Mouse (Mus musculus) kidney, adult 9 months (tissue): ENCODE data around the gene Zfp335.

Source experiments
- DNase-seq: peaks from one replicate; pipeline ENCODE4 v3.0.0; 2022

The Zfp335 gene

DNA sequence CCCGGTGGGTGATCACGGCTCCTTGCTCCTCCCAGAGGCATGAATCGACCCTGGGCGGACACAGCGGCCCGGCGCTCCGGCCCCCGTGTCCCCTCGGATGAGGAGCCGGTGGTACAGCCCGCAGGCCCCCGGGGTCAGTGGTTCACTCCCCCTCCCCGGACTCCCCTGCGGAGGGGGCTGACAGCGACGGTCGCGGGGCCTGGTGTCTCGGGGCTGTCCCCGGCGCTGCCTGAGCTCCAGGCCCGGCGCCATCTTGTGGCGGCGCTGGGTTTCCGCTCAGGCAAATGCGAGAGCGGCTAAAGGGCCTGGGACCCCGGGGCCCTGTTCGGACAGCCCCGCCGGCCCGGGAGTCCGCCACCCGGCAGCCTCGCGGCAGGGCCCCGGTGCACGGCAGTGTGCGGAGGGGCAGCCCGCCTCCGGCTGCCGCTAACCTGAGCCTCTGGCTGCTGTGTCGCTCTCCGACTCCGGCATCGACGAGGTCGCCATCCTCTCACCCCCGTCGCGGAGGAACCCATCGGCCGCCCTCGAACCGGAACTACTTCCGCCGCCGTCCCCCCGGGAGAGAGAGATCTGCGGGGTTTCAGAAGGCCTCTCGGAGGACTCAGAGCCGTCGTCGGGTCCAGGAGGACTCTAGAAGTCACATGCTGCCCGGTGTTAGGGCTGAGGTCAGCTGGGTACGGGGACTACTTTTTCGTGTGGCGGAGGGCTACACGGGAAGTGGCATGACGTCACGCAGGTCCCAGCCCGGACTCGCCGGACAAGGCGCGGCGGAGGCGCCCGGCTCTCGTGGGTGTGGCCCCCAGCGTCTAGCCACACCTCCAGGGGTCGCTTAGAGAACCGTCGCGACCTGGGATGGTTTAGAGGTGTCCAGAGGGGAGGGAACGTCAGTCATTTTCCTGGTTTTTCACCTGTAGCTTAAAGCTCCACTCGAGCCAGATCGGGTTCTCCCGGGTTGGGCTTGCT is at the start of gene Zfp335:
TSS of gene Zfp335 (minus strand) at position 672 of the 963 bp plus-strand sequence.
- DNase-seq = peak; percentile 94

DNA sequence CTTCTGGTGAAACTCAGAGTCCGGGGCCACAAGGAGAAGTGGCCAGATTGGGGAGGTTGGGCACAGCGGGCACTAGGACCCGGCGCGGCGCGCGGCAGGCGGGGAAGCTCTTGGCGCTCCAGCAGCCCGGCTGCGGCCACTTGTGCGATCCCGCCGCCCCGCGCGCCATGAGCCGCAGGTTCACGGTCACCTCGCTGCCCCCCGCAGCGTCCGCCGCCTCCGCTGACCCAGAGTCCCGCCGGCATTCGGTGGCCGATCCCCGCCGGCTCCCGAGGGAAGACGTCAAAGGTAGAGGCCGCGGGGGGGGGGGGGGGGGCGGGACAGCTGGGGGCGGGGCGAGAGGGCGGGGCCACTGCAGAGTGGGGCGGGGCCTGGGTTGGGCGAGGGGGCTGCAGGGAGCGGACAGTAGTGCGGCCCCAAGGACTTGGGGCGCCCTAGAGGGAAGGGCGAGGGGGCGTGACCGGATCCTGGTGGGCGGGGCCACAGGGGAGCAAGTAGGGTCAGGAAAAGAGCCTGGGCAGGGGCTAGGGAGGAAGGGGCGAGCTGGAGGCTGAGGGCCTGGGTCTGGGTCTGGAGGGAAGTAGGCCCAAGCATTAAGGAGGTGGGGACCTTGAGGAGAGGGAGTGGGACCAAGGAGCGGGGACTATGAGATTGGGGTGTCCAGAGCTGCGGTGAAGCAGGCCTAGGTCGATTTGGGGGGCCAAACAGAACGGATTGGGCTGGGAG is 49.3 kb upstream of the Zfp335 start, which contains the start of gene Slc12a5:
TSS of gene Slc12a5 (plus strand) at position 87 of the 726 bp plus-strand sequence.
- DNase-seq = peak; percentile 52

DNA sequence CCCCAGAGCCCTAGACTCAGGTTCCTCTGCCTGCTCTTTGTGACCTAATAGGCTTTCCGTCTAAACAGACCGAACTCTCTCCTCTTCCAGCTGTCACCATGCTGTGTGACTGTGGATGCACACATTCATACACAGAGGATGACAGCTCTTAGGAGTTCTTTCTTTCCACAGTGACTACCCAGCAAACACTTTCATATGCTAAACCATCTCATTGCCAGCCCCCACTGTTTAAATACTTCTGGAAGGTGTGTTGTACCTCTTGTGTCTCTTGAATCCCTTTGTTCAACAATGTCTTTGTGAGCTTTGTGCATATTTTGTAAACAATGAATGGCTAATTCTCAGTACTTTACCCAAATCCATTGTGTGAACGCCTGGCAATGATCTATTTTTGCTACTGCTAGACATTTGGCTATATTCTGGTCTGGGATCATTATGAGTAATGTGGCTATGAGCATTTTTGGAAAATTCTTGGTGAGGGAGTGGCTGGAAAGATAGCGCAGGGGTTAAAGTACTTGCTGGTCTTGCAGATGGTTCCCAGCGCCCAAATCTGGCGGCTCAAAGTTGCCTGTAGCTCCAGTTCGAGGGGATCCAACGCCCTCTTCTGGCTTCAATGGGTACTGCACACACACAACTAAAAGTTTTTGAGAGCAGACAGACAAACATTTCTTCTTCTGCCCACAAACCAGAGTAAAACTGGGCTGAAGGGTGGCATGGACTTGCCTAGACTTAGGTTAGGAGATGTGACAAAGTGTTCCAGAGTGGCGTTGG is 46.2 kb upstream of the Zfp335 start:
- DNase-seq = no peak

DNA sequence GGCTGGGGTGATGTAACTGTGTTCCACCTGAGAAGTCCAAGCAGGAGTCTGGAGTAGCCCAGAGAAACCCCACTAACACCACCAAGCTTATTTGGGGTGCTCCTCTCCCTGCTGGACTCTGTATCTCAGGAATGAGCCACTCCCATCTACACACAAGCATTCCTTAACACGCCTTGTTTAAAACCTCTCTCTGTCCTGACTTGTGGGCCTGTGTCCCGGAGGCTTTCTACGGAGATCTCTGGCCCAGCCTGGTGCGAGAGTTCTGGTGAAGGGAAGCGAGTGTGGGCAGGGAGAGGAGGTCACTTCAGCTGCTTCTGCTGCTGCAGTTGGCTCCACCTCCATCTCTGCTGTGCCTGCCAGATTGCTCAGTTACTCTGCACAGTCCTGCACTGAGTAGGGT is 44.6 kb upstream of the Zfp335 start:
- DNase-seq = no peak

DNA sequence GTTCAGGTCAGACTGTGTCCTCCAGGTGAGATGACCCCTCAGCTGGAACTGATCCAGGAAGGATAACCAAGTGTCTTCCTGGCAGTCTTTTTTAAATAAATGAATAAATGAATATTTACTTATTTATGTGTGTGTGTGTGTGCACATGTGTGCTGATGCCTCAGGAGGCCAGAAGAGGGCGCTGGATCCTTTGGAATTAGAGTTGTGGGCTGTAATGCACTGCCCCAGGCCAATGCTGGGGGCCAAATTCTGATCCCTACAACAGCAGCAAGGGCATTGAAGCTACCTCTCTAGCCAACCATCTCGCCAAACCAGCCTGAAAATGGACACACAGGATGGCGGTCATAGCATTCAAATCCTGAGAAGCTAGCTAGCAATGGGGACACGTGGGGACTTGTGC is 44.2 kb upstream of the Zfp335 start:
- DNase-seq = no peak

DNA sequence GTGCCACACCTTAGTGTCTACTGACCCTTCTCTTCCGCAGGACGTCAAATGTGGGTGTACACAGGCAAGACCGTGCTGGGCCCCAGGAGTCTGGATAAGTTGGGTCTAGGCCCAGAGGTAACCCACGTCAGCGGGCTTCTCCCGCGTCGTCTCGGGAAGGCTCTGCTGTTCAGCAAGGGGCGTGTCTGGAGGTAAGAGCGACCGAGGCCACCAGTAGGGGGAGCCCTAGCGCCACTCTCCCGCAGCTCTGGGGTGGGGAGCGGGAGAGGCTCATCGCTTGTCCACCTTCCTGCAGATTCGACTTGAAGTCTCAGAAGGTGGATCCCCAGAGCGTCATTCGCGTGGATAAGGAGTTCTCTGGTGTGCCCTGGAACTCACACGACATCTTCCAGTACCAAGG is 41.7 kb upstream of the Zfp335 start:
- peak; percentile 65 for DNase-seq

DNA sequence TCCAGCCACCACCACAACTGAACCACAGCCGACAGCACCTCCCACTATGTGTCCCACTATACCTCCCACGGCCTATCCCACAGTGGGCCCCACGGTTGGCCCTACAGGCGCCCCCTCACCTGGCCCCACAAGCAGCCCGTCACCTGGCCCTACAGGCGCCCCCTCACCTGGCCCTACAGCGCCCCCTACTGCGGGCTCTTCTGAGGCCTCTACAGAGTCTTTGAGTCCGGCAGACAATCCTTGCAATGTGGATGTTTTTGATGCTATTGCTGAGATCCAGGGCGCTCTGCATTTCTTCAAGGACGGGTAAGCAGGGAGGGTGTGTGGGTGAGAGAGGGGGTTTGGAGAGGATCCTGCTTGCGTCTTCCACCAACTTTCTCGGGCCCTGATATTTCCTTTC is 40.9 kb upstream of the Zfp335 start:
- DNase-seq = no peak

DNA sequence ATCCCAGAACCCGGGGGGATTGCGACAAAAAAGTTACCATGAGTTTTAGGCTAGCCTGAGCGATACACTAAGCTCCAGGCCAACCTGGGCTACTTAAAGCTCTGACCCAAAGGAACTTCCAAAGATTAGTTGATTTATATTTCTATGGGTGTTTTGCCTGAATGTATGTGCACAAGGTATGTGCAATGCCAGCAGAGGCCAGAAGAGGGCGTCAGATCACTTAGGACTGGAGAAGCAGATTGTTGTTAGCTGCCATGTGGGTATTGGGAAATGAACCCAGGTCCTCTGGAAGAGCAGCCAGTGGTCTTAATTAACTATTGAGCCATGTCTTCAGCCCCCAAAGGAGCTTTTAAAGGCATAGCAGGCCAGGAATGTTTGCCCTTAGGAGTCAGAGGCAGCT is 40.2 kb upstream of the Zfp335 start:
- no peak for DNase-seq

DNA sequence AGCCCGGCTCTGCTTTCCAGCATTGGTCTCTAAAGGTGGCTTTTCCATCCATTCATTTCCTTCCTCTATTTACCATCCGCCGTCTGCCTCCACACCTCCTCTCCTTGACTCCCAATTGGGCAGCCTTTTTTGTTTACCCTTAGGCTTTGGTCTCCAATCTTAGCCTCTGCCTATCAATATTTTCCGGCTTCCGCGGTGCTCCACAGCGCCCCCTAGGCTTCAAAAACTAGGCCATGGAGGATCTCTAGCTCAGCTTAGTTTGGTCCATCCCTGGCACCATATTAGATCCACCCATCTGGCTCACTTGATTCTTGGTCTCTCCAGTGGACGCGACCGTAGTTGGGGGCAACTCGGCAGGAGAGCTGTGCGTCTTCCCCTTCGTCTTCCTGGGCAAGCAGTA is 38.9 kb upstream of the Zfp335 start:
- no peak for DNase-seq

DNA sequence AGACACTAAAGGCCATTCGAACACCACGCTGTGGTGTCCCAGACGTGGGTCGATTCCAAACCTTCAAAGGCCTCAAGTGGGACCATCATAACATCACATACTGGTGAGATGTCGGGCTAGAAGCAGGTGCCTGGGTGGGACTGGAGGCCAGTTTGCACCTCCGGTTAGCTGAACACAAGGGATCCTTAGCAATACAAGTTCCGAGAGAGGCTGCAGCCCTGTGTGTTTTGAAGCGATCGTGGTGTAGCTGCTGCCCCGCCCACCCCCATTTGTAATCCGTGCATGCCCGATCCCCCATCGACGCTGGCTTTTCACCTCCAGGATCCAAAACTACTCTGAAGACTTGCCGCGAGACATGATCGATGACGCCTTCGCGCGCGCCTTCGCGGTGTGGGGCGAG is 37.4 kb upstream of the Zfp335 start:
- no peak for DNase-seq

DNA sequence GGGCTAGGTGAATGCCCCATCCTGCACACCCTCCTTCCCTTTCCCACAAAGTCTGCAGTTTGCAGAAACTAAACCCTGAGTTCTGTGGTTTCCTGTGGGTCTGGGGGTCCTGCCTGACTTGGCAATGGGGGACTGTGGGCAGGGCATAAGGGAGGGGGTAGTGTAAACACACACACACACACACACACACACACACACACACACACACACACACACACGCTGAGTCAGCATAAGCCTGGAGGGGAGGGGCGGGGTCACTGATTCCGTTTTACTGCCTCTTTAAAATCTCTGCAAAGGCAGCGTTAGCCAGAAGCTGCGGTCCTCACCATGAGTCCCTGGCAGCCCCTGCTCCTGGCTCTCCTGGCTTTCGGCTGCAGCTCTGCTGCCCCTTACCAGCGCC is 36.4 kb upstream of the Zfp335 start:
- no peak for DNase-seq

DNA sequence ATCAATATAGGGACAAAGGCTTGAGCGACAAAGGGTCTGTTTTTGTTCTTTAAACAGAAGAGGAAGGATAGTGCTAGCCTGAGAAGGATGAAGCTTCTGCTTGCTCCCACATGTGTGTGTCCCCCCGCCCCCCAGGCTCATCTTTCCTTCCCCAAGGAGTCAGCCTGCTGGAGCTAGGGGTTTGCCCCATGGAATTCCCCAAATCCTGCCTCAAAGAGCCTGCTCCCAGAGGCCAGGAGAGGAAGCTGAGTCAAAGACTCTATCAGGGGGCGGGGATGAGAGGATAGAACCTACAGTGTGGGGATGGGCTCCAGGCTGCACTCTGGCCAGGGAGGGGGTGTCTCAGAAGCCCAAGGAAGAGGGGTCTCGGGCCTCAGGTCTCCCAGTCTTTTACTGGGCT is 35.9 kb upstream of the Zfp335 start:
- no peak for DNase-seq

DNA sequence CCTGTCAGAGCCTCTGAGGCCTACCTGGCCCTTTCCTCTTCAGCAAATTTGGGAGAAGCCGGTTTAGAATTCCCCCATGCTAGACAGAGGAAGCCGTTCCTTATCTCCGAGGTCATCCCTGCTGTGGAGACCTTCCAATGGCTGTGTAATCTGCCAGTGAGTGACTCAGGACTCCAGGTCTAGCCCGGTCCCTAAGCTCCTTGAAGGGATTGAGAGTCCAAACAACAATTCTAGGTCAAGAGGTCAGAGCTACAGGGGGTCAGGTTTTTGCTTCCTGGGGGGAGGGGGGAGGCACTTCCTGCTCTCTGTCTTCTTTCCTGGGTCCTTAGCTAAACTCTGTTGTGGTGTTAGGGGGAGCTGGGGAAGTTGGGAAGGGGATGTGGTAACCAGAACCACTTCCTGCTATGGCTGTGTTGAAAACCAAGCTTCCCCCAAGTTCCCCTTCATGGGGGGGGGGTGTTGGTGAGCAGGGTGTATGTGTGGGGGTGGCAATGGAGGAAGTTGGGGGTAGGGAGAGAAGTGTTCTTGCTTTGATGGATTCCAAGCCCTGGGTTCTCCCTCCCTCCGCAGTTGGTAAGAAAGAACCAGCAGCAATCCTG is 31.2 kb upstream of the Zfp335 start:
- DNase-seq = peak; percentile 13

DNA sequence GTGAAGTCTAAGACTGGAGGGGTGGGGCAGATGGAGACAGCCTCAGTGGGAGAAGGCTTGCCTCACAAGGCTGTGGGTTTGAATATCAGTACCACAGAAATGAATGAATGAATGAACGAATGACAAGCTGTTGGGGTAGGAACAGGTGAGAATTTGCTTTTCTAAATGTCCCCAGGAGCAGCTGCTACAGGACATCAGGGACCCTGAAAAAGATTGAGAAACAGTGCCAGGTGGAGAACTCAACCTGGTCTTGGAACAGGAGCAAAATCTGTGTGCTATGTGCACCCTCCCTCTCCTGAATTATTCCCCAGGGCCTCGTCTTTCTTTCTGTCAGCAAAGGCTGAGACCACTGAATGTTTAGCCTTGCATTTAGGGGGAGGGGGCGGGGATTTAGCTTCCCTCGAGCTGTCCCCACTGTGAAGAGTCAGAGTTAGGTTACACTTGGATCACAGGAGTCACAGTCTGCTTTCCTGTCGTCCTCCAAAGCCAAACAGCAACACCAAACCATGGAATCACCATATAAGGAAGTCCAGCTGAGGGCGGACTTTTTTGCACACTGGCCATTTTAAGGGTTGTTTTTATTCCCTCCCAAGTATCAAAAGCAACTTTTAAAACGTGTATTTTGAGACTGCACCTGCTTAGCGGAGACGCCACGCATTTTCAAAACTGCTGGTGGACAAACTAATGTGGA is 28.7 kb upstream of the Zfp335 start, which contains the start of gene Mmp9:
TSS of gene Mmp9 (plus strand) at position 641 of the 691 bp plus-strand sequence.
- no peak for DNase-seq

DNA sequence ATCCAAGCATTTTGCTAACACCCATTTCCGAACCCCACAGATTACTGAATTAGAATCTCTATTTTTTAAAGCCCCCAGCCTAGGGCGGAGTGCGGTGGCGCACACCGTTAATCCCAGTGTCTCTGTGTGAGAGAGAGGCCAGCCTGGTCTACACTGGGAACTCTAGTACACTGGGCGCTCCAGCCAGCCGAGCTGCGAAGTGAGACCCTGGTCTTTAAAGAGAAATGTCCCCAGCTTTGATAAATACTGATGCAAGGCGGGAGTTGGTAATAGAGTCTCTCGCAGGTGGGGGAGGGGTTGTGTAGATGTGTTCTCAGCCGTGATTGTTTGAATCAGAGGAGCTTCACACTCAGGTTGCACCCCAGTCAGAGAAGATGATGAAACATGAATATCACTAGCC is 27.5 kb upstream of the Zfp335 start:
- DNase-seq = no peak

DNA sequence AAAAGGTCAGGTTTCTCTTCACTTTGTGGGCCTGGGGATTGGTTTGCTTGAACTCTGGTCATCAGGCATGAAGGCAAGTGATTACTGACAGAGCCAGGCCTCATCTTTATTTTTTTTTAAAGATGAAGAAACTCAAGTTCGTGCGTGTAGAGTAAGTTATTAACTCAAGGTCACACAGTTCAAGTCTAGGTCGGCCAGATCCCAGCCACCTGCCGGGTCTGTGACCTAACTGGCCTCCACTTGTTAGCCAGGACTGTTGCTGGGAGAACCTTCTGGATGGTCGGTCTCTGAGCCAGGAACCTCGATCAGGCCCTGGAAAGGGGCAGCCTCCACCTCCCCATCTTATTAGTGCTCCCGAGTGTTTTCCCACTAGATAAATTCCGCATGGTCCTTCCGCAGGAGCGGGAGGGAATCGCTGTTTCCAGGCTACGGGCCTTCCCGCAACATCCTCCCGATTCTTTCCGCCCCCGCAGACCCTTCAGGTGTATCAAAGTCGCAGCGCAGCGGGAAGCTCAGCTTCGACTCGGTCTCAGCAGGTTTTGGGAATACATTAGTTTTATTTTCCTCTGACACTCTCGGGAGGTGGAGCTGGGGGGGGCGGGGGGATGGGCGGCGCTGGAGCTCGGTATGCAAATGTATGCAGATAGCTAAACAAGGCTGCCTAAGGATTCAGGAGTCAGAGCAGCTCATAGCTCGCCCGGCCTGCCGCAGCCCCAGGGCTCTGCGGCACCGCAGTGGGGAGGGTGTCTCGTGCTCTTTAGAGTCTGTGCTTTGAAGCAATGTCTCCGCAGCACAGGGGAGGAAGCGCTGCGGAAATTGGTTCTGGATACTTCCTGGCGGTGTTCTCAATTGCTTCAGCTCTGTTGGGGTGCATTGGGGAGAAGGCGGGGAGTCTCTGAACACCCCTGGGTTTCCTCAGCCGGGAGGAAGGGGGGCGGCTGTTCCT is 26.9 kb upstream of the Zfp335 start:
- peak; percentile 56 for DNase-seq

DNA sequence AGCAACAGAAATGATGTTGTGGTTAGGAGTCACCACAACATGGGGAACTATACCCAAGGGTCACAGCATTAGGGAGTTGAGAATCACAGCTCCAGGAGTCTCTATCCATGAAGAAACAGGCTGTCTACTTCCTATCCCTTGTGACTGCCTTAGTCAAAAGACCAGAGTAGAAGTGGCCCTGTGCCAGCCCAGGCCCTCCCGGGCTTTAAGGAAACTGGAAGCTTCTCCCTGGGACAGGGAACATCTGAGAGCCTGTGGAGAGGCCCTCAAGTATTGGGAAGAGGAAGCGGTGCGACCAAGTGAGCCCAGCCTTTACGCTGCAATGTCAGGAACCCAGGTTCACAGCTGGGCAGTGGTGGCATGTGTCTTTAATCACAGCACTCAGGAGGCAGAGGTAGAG is 24.4 kb upstream of the Zfp335 start:
- no peak for DNase-seq

DNA sequence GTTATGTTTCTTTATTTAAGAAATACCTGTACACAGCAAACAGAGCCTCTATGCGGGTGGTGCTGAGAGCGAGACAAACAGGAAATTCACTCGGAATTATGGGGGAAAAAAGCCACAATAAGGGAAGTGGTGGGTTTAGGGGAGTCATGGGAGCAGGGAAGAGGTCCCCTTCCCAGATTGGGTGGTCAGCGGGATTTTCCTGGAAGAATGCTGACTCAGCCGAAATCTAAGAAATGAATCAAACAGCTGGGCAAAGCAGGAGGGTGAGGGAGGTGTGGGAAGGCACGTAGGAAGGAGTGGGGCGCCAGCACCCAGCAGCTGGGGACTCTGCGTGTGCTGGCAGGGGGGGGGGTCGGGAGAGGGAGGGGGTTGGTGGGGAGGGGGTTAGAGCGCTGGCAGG is 22.0 kb upstream of the Zfp335 start:
- no peak for DNase-seq

DNA sequence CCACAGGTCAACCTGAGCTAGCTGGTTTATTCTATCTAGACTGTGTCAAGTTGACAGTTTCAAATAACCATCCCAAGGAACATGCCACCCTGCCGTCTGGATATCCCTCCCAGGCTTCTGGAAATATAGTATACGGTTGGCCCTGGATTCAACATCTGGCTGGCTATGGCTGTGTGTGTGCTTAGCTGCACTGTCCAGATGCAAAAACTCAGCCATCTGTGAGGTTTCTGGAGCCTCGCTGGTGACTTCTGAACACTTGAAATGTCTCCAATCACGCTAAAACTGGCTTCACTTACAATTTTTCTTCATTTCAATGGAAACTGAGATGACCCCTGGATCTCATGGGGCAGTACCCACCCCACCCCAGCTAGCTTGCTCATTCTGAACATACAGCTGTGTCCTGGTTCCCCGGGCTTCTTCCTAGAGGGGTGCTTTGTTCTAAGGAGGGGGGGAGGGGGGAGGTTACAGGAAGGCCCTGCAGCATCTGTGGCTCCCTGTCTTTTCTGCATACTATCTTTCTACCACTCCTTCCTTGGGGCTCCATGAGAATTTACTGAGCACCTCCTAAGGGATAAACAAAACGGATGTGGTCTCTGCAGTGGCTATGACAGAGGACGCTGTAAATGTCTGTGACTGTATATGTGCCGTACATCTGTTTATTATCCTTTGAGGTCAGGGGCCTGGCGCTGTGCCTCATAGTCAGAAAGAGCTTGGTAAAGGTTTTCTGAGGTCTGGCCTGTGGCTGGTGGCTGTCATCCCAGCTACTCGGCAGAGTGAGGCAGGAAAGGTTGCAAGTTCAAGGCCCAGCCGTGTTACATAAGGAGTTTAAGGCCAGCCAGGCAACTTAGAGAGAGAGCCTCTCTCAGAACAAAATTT is 19.4 kb upstream of the Zfp335 start:
- no peak for DNase-seq
